Mouse (Mus musculus) thymus, adult 2 months (tissue): ENCODE results near the gene Aars.

Experiments used
- CTCF ChIP-seq: fragments of 200-500 bp; IDR thresholded peaks from 2 replicates; pipeline ENCODE4 v1.5.1; 2012; ENCODE audit warnings: mild to moderate bottlenecking, control low read depth, low read length, moderate library complexity, borderline replicate concordance; ENCODE audit not compliant: control insufficient read depth, poor library complexity, insufficient read depth; ENCODE audit errors: extremely low read depth
- POLR2A ChIP-seq: fragments of 200-500 bp; IDR thresholded peaks from 2 replicates; pipeline ENCODE4 v1.6.1; 2012; ENCODE audit warnings: mild to moderate bottlenecking, low read length, control low read depth, moderate library complexity; ENCODE audit not compliant: control insufficient read depth, poor library complexity, insufficient read depth; ENCODE audit errors: extremely low read depth

- no peak for TF ChIP-seq CTCF
- no peak for TF ChIP-seq POLR2A
Observed at GRCm38 (mm10) chr8:111062893-111063292, 29.9 kb downstream of the Aars start.
